8 mouse cellular contexts compared by ENCODE assay signal in the genomic region with DNA sequence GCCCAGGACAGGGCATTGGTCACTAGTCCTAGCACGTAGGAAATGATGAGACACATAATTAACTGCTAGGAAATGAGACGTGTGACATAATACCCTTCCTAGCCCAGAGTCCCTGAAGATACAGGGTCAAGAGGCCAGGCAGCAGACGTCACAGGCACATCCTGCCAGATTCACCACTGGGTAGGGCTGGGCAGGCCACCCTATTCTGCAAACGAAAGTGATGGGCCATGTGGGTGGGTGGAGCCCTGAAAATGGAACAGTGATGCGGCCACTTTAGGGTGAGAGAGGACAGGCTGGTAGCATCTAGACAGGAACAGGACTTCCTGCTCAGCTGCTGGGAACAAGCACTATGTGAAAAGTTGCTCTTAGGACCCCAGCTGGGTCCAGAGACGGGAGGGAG. TPM values are rescaled to one million over a fixed set of nuclear protein-coding genes. Genes with fewer than 3 reads are reported as not detected.
DNase-seq lines count a peak whose midpoint lies in the region; ATAC-seq lines count a peak whose summit lies in the region.

No protein-coding gene starts in this region.

- no peak overlapping the region for H3K27ac ChIP-seq in liver, embryonic 15.5 days (replicated peaks)
- H3K27ac ChIP-seq in forebrain, embryonic 13.5 days, result no peak overlapping the region
- H3K27ac ChIP-seq in midbrain, embryonic 14.5 days (replicated peaks; ENCODE audit: low read depth, low read length), result no peak overlapping the region

- WGBS in liver, embryonic 15.5 days (ENCODE audit: insufficient replicate concordance), result 22% methylated on average over 6 of the region's 6 CpGs
- 64% methylated on average over 6 of the region's 6 CpGs for WGBS in forebrain, embryonic 13.5 days
- WGBS in midbrain, embryonic 14.5 days, result 54% methylated on average over 6 of the region's 6 CpGs

- H3K4me2 ChIP-seq in liver, embryonic 15.5 days, result no peak overlapping the region
- no peak overlapping the region for H3K4me2 ChIP-seq in forebrain, embryonic 13.5 days
- H3K4me2 ChIP-seq in midbrain, embryonic 14.5 days (ENCODE audit: low read length), result no peak overlapping the region

- intact Hi-C loops in heart, postnatal 14 days (cut with DNase I), result no loop called here

- peaks cover 29% of the 10 kb centered on the region for H3K4me1 ChIP-seq in liver, embryonic 15.5 days (replicated peaks)
- peaks cover 7% of the 10 kb centered on the region; the same call in 1 of the 2 replicates for H3K4me1 ChIP-seq in forebrain, embryonic 13.5 days
- no peaks in the 10 kb centered on the region for H3K4me1 ChIP-seq in midbrain, embryonic 14.5 days (ENCODE audit: control insufficient read depth, insufficient read depth, low read length)

- H3K27me3 ChIP-seq in liver, embryonic 15.5 days, result no peaks in the 10 kb centered on the region
- H3K27me3 ChIP-seq in forebrain, embryonic 13.5 days, result peaks cover 5% of the 10 kb centered on the region; the same call in 1 of the 2 replicates
- no peaks in the 10 kb centered on the region for H3K27me3 ChIP-seq in midbrain, embryonic 14.5 days (ENCODE audit: control insufficient read depth, insufficient read depth, low read length)

- ATAC-seq in liver, embryonic 15.5 days (ENCODE audit: insufficient read depth), result peak; percentile 43; the same call in 1 of the 2 replicates
- ATAC-seq in forebrain, embryonic 13.5 days, result no peak
- no peak for ATAC-seq in midbrain, embryonic 14.5 days (ENCODE audit: low FRiP score, low TSS enrichment)

- no peak overlapping the region for H3K9ac ChIP-seq in liver, embryonic 15.5 days
- no peak overlapping the region for H3K9ac ChIP-seq in forebrain, embryonic 13.5 days
- H3K9ac ChIP-seq in midbrain, embryonic 14.5 days (replicated peaks; ENCODE audit: low read length), result no peak overlapping the region

- H3K36me3 ChIP-seq in liver, embryonic 15.5 days (replicated peaks), result no peaks in the 10 kb centered on the region
- no peaks in the 10 kb centered on the region for H3K36me3 ChIP-seq in forebrain, embryonic 13.5 days (ENCODE audit: poor library complexity, severe bottlenecking)
- H3K36me3 ChIP-seq in midbrain, embryonic 14.5 days (ENCODE audit: control insufficient read depth, insufficient read depth, low read length), result no peaks in the 10 kb centered on the region

- H3K4me3 ChIP-seq in liver, embryonic 15.5 days (replicated peaks), result no peak overlapping the region
- H3K4me3 ChIP-seq in forebrain, embryonic 13.5 days, result no peak overlapping the region
- H3K4me3 ChIP-seq in midbrain, embryonic 14.5 days (replicated peaks; ENCODE audit: low read depth, low read length), result no peak overlapping the region

- no peaks in the 10 kb centered on the region for H3K9me3 ChIP-seq in liver, embryonic 15.5 days (replicated peaks)
- no peaks in the 10 kb centered on the region for H3K9me3 ChIP-seq in forebrain, embryonic 13.5 days (replicated peaks)
- H3K9me3 ChIP-seq in midbrain, embryonic 14.5 days (ENCODE audit: control insufficient read depth, low read length), result no peaks in the 10 kb centered on the region

- peak; percentile 36 to 41 for DNase-seq in spleen, postnatal 36 days (ENCODE audit: low spot score in 2 of 2)
- no peak for DNase-seq in spleen, postnatal 14 days (ENCODE audit: low spot score in 2 of 2)
- peak; percentile 54 to 56 for DNase-seq in heart, postnatal 14 days
- DNase-seq in testis, postnatal 10 days (ENCODE audit: low spot score), result peak; percentile 50
- DNase-seq in midbrain, embryonic 14.5 days, result no peak
- no peak for DNase-seq in frontal cortex, postnatal 36 days (ENCODE audit: low spot score in 2 of 2)

RNA-seq across cellular contexts. Expression of gene Sema4c, which starts 13.5 kb away (rescaled TPM):
- 10 to 100 TPM; 19.4 to 20.0 TPM for total RNA-seq in heart, postnatal 14 days (2021)
- polyA plus RNA-seq in liver, embryonic 15.5 days (2015; fragmentation: Nextera tagmentation; extraction: Ambion mirVana), result 1.9 and 2.0 TPM in 2 replicates
- polyA plus RNA-seq in forebrain, embryonic 13.5 days (2015; fragmentation: Nextera tagmentation; extraction: Ambion mirVana), result 27.3 and 30.7 TPM in 2 replicates
- polyA plus RNA-seq in midbrain, embryonic 14.5 days (2014; fragmentation: Nextera tagmentation; extraction: Ambion mirVana), result 4.7 and 8.7 TPM in 2 replicates

RNA-seq across cellular contexts. Expression of gene Ankrd39, which starts 24.4 kb away (rescaled TPM):
- total RNA-seq in heart, postnatal 14 days (2021), result 10 to 100 TPM; 10.4 to 11.9 TPM
- 6.2 and 7.0 TPM in 2 replicates for polyA plus RNA-seq in liver, embryonic 15.5 days (2015; fragmentation: Nextera tagmentation; extraction: Ambion mirVana)
- 16.9 and 18.0 TPM in 2 replicates for polyA plus RNA-seq in forebrain, embryonic 13.5 days (2015; fragmentation: Nextera tagmentation; extraction: Ambion mirVana)
- 22.3 and 28.5 TPM in 2 replicates for polyA plus RNA-seq in midbrain, embryonic 14.5 days (2014; fragmentation: Nextera tagmentation; extraction: Ambion mirVana)

RNA-seq across cellular contexts. Expression of gene Gm42417, which starts 32.4 kb away (rescaled TPM):
- 10 to 100 TPM; 52.6 to 94.6 TPM for total RNA-seq in heart, postnatal 14 days (2021)
- polyA plus RNA-seq in liver, embryonic 15.5 days (2015; fragmentation: Nextera tagmentation; extraction: Ambion mirVana), result not detected in 2 replicates
- 0.30 and 0.44 TPM in 2 replicates for polyA plus RNA-seq in forebrain, embryonic 13.5 days (2015; fragmentation: Nextera tagmentation; extraction: Ambion mirVana)
- polyA plus RNA-seq in midbrain, embryonic 14.5 days (2014; fragmentation: Nextera tagmentation; extraction: Ambion mirVana), result not detected in 2 replicates

RNA-seq across cellular contexts. Expression of gene Ankrd23, which starts 34.9 kb away (rescaled TPM):
- total RNA-seq in heart, postnatal 14 days (2021), result 100 to 1,000 TPM; 101 to 170 TPM
- 2.3 and 2.9 TPM in 2 replicates for polyA plus RNA-seq in liver, embryonic 15.5 days (2015; fragmentation: Nextera tagmentation; extraction: Ambion mirVana)
- polyA plus RNA-seq in forebrain, embryonic 13.5 days (2015; fragmentation: Nextera tagmentation; extraction: Ambion mirVana), result 11.3 and 12.3 TPM in 2 replicates
- polyA plus RNA-seq in midbrain, embryonic 14.5 days (2014; fragmentation: Nextera tagmentation; extraction: Ambion mirVana), result 10.4 and 10.5 TPM in 2 replicates

RNA-seq across cellular contexts. Expression of gene Cnnm3, which starts 60.0 kb away (rescaled TPM):
- 10 to 100 TPM; 12.9 to 15.6 TPM for total RNA-seq in heart, postnatal 14 days (2021)
- polyA plus RNA-seq in liver, embryonic 15.5 days (2015; fragmentation: Nextera tagmentation; extraction: Ambion mirVana), result 1.0 and 1.1 TPM in 2 replicates
- 5.3 and 5.7 TPM in 2 replicates for polyA plus RNA-seq in forebrain, embryonic 13.5 days (2015; fragmentation: Nextera tagmentation; extraction: Ambion mirVana)
- 6.5 and 7.6 TPM in 2 replicates for polyA plus RNA-seq in midbrain, embryonic 14.5 days (2014; fragmentation: Nextera tagmentation; extraction: Ambion mirVana)

Comparison
In these comparisons a context has a peak if more than half of its experiments do, and no peak if none do; other contexts are left out.
1. DNase-seq: peak in spleen, postnatal 36 days (2 of 2), heart, postnatal 14 days (2 of 2) and testis, postnatal 10 days (single experiment); none in spleen, postnatal 14 days (0 of 2), midbrain, embryonic 14.5 days (single experiment) and frontal cortex, postnatal 36 days (0 of 2).